Mouse (Mus musculus): ENCODE measurements around the gene Rps6ka1. TPM values are rescaled to one million over a fixed set of nuclear protein-coding genes. Genes with fewer than 3 reads are reported as not detected.

Gene Rps6ka1
- total RNA-seq, 2 experiments from 2014 or later = 10.6 to 10.9 TPM

GRCm38 (mm10) chr4:133898151-133898550, 10.6 kb upstream of the Rps6ka1 start:
- no peak for DNase-seq (ENCODE audit: low spot score in 2 of 2)

- DNase-seq (ENCODE audit: low spot score in 2 of 2) = no peak
These were observed 9.9 kb upstream of the Rps6ka1 start for GRCm38 (mm10) chr4:133897431-133897891.

- no peak for DNase-seq (ENCODE audit: low spot score in 2 of 2)
These were observed 9.4 kb upstream of the Rps6ka1 start for GRCm38 (mm10) chr4:133896984-133897383.

- no peak for DNase-seq (ENCODE audit: low spot score in 2 of 2)
These were observed 8.4 kb upstream of the Rps6ka1 start for GRCm38 (mm10) chr4:133896002-133896401.

- no peak for DNase-seq (ENCODE audit: low spot score in 2 of 2)
These were observed 348 bp downstream of the Rps6ka1 start for GRCm38 (mm10) chr4:133887249-133887648.

GRCm38 (mm10) chr4:133885991-133886501, 1.6 kb downstream of the Rps6ka1 start:
- DNase-seq (ENCODE audit: low spot score in 2 of 2) = no peak

GRCm38 (mm10) chr4:133885331-133885730, 2.3 kb downstream of the Rps6ka1 start:
- no peak for DNase-seq (ENCODE audit: low spot score in 2 of 2)

- no peak for DNase-seq (ENCODE audit: low spot score in 2 of 2)
These were observed 2.7 kb downstream of the Rps6ka1 start for GRCm38 (mm10) chr4:133884888-133885287.

GRCm38 (mm10) chr4:133884127-133884753, 3.4 kb downstream of the Rps6ka1 start:
- no peak for DNase-seq (ENCODE audit: low spot score in 2 of 2)

- no peak for DNase-seq (ENCODE audit: low spot score in 2 of 2)
These were observed 5.7 kb downstream of the Rps6ka1 start for GRCm38 (mm10) chr4:133881851-133882250.

- DNase-seq (ENCODE audit: low spot score in 2 of 2) = no peak
These were observed 6.2 kb downstream of the Rps6ka1 start for GRCm38 (mm10) chr4:133881399-133881798.

GRCm38 (mm10) chr4:133879145-133879902, 8.3 kb downstream of the Rps6ka1 start:
- no peak for DNase-seq (ENCODE audit: low spot score in 2 of 2)

GRCm38 (mm10) chr4:133877850-133878755, 9.5 kb downstream of the Rps6ka1 start:
- DNase-seq (ENCODE audit: low spot score in 2 of 2) = no peak

- no peak for DNase-seq (ENCODE audit: low spot score in 2 of 2)
These were observed 12.6 kb downstream of the Rps6ka1 start for GRCm38 (mm10) chr4:133874865-133875517.

- DNase-seq (ENCODE audit: low spot score in 2 of 2) = no peak
These were observed 13.4 kb downstream of the Rps6ka1 start for GRCm38 (mm10) chr4:133873926-133874864.

- DNase-seq (ENCODE audit: low spot score in 2 of 2) = no peak
These were observed 14.2 kb downstream of the Rps6ka1 start for GRCm38 (mm10) chr4:133873431-133873851.

- no peak for DNase-seq (ENCODE audit: low spot score in 2 of 2)
These were observed 14.7 kb downstream of the Rps6ka1 start for GRCm38 (mm10) chr4:133872812-133873300.

- DNase-seq (ENCODE audit: low spot score in 2 of 2) = no peak
These were observed 15.3 kb downstream of the Rps6ka1 start for GRCm38 (mm10) chr4:133872222-133872811.

GRCm38 (mm10) chr4:133865231-133865630, 22.4 kb downstream of the Rps6ka1 start:
- DNase-seq (ENCODE audit: low spot score in 2 of 2) = no peak
